Mouse (Mus musculus): ENCODE measurements around the gene Prss57.

Gene Prss57

DNA sequence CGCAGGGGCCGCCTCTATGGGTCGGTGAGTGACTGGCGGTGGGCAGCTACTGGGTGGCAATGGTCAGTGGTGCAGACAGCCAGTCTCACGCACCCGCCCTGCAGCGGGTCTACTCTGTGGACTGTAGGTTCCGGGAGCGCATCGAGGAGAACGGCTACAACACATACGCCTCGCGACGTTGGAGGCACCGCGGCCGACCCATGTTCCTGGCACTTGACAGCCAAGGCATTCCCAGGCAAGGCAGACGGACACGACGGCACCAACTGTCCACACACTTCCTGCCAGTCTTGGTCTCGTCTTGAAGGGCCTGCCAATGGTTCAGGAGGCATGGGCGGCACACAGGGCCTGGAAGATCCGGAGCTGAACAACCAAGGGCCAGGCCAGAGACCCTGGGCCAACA lies 34.1 kb downstream of the Prss57 start:
- DNase-seq (ENCODE audit: low read depth, low spot score) = no peak

GRCm38 (mm10) chr10:79755854-79756253 lies 34.9 kb downstream of the Prss57 start:
- no peak for DNase-seq (ENCODE audit: low read depth, low spot score)

- peak; percentile 76 for DNase-seq (ENCODE audit: low read depth, low spot score)
Observed at GRCm38 (mm10) chr10:79754856-79755516, 35.8 kb downstream of the Prss57 start, which contains the start of gene Fgf22. TSS of gene Fgf22 (plus strand) at chr10:79755076.

DNA sequence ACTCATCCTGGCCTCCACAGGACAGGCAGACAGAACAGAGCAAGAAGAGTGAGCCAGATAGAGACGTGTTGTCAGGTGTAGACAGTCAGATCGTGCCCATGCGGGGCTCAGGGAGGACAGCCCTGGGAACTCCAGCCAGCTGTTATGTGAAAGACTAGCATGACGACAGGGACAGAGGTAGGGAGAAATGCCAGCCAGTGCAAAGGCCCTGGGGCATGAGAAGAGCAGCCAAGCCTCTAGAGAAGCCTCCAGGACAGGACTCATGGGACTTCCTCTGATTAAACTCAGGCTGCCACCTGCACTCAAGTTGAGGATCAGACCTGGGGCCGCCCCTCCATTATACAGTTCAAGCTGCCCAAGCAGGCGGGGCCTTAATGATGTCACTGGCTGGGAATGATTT lies 42.3 kb downstream of the Prss57 start:
- no peak for DNase-seq (ENCODE audit: low read depth, low spot score)

GRCm38 (mm10) chr10:79746774-79747151 lies 44.0 kb downstream of the Prss57 start:
- DNase-seq (ENCODE audit: low read depth, low spot score) = no peak

DNA sequence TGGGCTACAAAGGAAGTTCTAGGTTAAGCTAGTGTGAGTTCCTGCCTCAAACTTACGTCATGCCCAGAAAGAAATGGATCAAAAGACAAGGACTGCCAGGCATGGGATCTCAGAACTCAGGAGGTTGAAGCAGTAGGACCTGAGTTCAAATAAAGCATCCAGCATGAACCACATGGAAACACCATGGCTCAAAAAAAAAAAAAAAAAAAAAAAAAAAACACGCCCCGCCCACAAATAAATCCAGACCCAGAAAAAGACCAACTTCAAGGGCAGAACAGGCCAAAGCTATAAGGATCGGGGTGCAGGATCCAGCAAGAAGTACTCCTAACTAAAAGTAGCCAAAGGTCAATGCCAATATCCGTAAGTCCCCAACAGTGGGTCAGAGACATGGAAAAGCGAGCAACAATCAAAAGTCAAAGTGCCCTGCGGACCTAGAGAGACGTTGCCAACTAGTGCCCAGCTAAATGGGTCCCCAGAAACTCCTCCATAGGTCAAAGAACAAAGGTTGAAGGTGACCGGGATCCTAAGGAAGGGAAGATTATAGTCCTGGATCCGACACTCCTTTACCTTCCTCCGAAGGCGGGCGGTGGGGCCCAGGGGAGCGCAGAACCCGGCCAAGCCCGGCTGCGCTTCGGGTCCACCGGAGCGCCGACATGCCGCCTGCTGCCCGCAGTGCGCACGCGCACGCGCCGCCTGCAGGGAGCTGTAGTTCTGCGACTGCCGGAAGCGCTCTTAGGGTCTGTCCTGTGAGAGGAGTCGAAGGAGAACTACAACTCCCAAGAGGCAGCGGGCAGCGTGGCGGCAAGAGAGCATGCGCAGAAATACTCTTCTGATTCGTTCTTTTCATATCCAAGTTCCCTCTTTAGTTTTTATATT lies 44.6 kb downstream of the Prss57 start, which contains the start of gene Polrmt:
Polrmt (minus strand) TSS at position 684 of the 876 bp plus-strand sequence.
- DNase-seq (ENCODE audit: low read depth, low spot score) = peak; percentile 99

DNA sequence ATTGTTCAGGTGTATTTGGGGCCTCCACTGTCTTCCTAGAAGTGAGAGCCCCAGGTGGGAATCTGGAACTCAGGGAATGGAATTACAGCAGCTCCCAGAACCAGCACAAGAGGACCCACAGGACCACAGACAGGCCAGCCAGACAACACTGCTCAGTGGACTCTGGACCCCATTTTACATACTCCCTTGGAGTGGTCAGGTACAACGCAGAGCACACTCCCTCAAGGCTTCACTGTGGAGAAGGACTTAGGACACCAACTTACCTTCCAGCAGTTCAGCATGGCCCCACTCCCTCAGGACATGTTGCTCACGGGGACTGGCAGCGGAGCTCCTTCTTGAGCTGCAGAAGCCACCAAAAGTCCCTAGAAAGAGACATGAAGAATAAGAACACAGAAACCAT lies 45.4 kb downstream of the Prss57 start:
- DNase-seq (ENCODE audit: low read depth, low spot score) = no peak

DNA sequence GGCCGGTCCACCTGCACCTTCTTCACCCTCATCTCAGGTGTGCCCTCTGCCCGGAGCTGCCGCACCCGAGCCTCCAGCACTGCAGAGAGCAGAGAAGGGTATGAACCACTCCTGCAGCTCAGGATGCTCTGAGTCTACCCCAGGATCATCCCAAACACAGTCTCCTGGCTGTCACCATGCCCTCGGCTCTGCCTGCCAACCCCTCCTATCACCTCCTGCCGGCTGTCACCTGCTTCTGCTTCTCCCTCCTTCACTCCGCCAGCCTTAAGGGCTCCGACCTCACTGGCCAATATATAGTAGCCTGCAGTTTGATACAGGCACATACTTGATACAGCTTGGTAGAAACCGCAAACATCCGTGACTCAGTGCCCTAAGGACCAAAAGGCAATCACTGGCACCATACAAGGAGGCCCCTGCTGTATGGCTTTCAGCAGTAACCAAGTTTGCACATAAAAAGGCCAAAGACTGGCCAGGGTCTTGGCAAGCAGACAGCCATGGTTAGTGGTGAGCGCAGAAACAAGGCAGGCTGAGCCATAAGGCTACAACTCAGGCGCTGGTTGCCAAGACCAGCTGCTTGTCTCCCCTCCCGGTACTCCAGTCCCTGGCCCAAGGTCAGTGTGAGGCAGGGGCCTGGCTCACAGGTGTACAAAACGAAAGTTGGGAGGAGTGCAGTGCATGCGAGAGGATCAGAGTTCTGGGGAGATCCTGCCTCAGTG lies 47.0 kb downstream of the Prss57 start:
- no peak for DNase-seq (ENCODE audit: low read depth, low spot score)

DNA sequence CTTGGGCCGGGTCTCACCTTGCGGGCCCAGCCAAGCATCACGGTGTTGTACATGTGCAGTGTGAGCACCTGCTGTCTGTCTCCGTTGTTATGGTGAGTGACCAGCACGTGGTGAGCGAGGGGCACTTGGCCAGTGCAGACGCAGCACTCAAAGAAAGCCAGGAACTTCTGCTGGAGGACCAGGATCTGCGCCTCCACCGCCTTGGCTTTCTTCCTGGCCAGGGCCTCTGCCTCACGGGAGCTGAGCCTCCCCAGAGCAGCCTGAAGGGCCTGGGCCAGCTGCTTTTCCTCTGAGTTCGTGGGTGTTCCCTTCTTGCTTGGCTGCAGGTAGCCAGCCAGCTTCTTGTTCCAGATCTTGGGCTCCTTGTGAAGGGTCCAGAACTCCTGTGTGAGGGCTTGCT lies 47.6 kb downstream of the Prss57 start:
- no peak for DNase-seq (ENCODE audit: low read depth, low spot score)

DNA sequence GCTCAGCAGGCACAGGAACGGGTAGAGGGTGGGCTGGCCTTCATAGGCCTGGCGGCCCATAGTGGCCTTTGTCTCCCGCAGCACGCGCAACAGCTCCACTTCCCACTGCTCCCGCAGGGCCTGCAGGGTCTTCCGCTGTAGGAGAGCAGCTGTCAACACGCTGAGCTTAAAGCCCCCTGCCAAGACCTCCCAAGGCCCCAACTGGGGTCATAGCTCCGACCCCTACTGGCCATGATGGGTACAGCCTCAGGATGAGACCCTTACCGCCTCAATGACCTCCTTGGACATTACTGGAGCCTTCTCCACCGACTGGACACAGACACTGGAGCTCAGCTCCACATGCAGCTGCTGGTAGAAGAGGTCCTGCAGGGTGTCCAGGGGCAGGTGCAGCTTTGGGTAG lies 49.9 kb downstream of the Prss57 start:
- DNase-seq (ENCODE audit: low read depth, low spot score) = no peak

DNA sequence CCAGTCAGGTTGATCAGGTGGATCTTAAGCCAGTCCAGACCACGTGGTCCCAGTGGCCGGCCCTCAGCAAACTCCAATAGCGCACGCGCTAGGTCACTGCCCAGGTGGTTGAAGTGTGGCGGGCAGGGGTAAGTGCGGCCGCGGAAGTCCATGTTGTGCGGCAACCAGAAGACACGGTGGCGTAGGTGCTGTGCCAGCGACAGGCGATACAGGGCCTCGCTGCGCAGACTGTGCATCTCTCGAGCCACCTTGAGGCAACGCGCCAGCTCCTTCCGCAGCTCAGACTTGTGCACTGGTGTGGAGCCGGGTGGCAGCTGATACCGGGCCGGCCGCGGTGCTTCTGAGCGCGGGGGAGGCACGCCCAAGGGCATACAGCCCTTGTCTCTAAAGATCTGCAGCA lies 51.5 kb downstream of the Prss57 start:
- DNase-seq (ENCODE audit: low read depth, low spot score) = peak; percentile 56

DNA sequence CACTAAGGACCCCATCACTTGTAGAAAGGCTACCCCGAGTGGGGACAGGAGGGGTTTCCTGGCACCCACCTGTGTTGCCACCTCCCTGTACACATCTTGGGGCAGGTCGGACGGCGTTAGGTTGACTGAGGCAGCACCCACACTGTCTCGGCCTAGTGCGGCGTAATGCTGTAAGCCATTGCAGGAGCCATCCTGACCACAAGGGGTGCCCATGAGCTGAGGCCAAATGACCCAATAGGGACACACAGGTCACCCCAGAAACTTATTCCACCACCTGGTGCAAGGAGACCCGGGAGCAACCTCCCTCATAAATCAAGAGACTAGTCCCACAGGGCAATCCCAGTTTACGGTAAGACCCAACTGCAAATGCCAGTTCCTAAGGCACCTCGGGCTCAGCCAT lies 52.5 kb downstream of the Prss57 start:
- DNase-seq (ENCODE audit: low read depth, low spot score) = no peak

DNA sequence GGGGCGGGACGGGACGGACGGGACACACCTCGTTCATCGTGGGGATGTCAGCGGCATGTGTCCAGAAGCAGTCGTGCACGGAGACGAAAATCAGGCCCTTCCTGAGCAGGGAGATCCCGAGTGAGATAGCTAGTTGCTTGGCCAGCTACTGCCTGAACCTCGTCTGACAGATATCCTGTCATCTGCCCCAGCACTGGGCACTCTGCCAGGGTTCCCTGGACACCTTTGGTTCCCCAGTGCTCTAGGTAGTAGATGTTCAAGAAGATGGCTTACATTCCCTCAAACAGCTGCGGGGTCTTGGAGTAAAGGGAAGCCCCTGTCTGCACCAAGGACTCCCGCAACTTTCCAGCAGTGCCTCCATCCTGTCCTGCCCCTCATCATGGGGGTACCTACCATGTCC lies 54.1 kb downstream of the Prss57 start:
- no peak for DNase-seq (ENCODE audit: low read depth, low spot score)

GRCm38 (mm10) chr10:79735361-79735760 lies 55.4 kb downstream of the Prss57 start:
- no peak for DNase-seq (ENCODE audit: low read depth, low spot score)

- DNase-seq (ENCODE audit: low read depth, low spot score) = no peak
Observed at GRCm38 (mm10) chr10:79733847-79734246, 56.9 kb downstream of the Prss57 start.

GRCm38 (mm10) chr10:79732500-79732899 lies 58.3 kb downstream of the Prss57 start:
- DNase-seq (ENCODE audit: low read depth, low spot score) = peak; percentile 64
